Mouse (Mus musculus) hindbrain, embryonic 15.5 days (tissue): ENCODE data around the gene Gm42715. TPM values are rescaled to one million over a fixed set of nuclear protein-coding genes. Genes with fewer than 3 reads are reported as not detected.
"Not testable (repeated sequence)": the region's sequence is repeated elsewhere in the genome, so short reads cannot be mapped to it uniquely, and the experiment has no call there.

ENCODE experiments used
- ATAC-seq: fragments of 200-750 bp; cut with Nextera tagmentation; 2 replicates; pipeline ENCODE4 v1.8.0; 2017; ENCODE audit warnings: low read depth, moderate number of reproducible peaks, moderate TSS enrichment; ENCODE audit not compliant: low FRiP score
- H3K27ac ChIP-seq: fragments of 300-500 bp; sonication (generic); replicated peaks from 2 replicates; pipeline ENCODE4 v1.5.1; 2015; ENCODE audit warnings: mild to moderate bottlenecking, inconsistent platforms
- H3K27me3 ChIP-seq: fragments of 300-500 bp; sonication (generic); 2 replicates; pipeline ENCODE4 v1.6.1; 2015; ENCODE audit warnings: control low read depth, inconsistent platforms
- H3K36me3 ChIP-seq: fragments of 300-500 bp; sonication (generic); 2 replicates; pipeline ENCODE4 v1.6.1; 2015; ENCODE audit warnings: control low read depth, inconsistent platforms
- H3K4me1 ChIP-seq: fragments of 300-500 bp; sonication (generic); replicated peaks from 2 replicates; pipeline ENCODE4 v1.6.1; 2015; ENCODE audit warnings: control low read depth, inconsistent platforms
- H3K4me2 ChIP-seq: fragments of 300-500 bp; sonication (generic); 2 replicates; pipeline ENCODE4 v1.6.1; 2015; ENCODE audit warnings: moderate library complexity, mild to moderate bottlenecking, inconsistent platforms
- H3K4me3 ChIP-seq: fragments of 300-500 bp; sonication (generic); 2 replicates; pipeline ENCODE4 v1.5.1; 2015; ENCODE audit warnings: mild to moderate bottlenecking, inconsistent platforms
- H3K9ac ChIP-seq: fragments of 300-500 bp; sonication (generic); 2 replicates; pipeline ENCODE4 v1.6.1; 2015; ENCODE audit warnings: inconsistent platforms
- H3K9me3 ChIP-seq: fragments of 300-500 bp; sonication (generic); 2 replicates; pipeline ENCODE4 v1.6.1; 2016; ENCODE audit warnings: control low read depth, inconsistent platforms
- WGBS: fragments of 180-500 bp; shearing (Covaris S2); methylation state at CpG from one replicate; pipeline ENCODE4 v1.1.7; 2015; 5-methylcytosine and 5-hydroxymethylcytosine counted together
- polyA plus RNA-seq: library from polyadenylated mRNA; unstranded; fragments of >200 nt; fragmentation: Nextera tagmentation; extraction: Ambion mirVana; gene quantifications from 2 replicates; pipeline ENCODE4 v1.2.1, GENCODE M21; 2015

The Gm42715 gene
- polyA plus RNA-seq, 1 experiment from 2014 or later: 15.6 TPM

DNA sequence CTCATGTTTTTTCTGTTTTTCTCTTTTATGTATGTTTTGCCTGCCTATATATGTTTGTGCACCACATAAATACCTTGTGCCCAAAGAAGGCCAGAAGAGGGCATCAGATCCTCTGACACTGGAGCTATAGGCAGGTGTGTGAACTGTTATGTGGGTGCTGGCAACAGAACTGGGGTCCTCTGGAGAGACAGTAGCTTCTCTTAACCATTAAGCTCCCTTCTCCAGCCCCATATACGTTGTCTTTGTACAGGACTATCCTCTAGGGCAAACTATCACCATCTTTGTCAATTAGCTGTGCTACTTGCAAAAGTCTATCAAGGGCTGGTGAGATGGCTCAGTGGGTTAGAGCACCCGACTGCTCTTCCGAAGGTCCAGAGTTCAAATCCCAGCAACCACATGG, 11.1 kb upstream of the Gm42715 start:
- WGBS: 92% methylated on average over 3 of the region's 3 CpGs
- H3K4me2 ChIP-seq: no peak overlapping the region
- no peaks in the 10 kb centered on the region for H3K27me3 ChIP-seq
- H3K4me3 ChIP-seq: no peak overlapping the region
- no peaks in the 10 kb centered on the region for H3K9me3 ChIP-seq
- no peaks in the 10 kb centered on the region for H3K36me3 ChIP-seq
- peaks cover 13% of the 10 kb centered on the region for H3K4me1 ChIP-seq
- H3K9ac ChIP-seq: no peak overlapping the region
- no peak overlapping the region for H3K27ac ChIP-seq
- ATAC-seq: no peak

DNA sequence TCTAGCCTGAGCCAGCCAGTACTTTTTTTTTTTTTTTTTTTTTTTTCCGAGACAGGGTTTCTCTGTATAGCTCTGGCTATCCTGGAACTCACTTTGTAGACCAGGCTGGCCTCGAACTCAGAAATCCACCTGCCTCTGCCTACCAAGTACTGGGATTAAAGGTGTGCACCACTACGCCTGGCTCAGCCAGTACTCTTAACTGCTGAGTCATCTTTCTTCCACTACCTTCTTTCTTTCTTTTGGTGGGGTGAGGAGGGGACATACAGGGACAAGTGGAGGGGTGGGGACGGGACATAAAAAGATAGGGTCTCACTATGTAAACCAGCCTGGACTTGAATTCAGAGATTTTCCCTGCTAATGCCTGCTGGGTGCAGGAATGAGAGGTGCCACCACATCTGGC, 9.6 kb upstream of the Gm42715 start:
- not testable (repeated sequence) for H3K4me3 ChIP-seq, H3K36me3 ChIP-seq, H3K9me3 ChIP-seq, ATAC-seq, H3K27ac ChIP-seq, H3K9ac ChIP-seq, H3K27me3 ChIP-seq, H3K4me2 ChIP-seq
- 86% methylated on average over 4 of the region's 4 CpGs for WGBS
- H3K4me1 ChIP-seq: peaks cover 23% of the 10 kb centered on the region

DNA sequence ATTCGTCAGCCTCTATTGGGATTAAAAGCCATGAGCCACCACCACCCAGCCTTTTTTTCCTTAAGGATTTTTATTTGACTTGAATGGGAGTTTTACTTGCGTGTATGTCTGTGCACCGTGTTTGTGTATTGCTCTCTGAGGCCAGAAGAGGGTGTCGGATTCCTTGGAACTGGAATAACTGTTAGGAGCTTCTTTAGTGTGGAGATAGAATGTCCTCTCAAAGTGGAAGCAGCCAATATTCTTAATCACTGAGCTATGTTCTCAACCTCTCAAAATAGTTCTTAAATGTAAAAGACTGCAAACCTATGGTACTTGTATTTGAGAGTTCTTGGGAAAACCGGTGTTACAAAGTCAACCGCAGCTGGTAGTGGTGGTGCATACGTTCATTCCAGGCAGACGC, 8.1 kb upstream of the Gm42715 start:
- WGBS: 35% methylated on average over 8 of the region's 8 CpGs
- Histone ChIP-seq H3K4me3 (peak overlapping the region; percentile 93), H3K4me2 (peak overlapping the region; percentile 56), H3K9ac (0 out of 2 replicates have a peak overlapping the region, but pooled peaks have one; percentile 91), H3K27ac (peak overlapping the region; percentile 99), H3K9me3 (no peaks in the 10 kb centered on the region), H3K36me3 (peaks cover 13% of the 10 kb centered on the region), H3K27me3 (no peaks in the 10 kb centered on the region), H3K4me1 (peaks cover 23% of the 10 kb centered on the region)
- no peak for ATAC-seq

DNA sequence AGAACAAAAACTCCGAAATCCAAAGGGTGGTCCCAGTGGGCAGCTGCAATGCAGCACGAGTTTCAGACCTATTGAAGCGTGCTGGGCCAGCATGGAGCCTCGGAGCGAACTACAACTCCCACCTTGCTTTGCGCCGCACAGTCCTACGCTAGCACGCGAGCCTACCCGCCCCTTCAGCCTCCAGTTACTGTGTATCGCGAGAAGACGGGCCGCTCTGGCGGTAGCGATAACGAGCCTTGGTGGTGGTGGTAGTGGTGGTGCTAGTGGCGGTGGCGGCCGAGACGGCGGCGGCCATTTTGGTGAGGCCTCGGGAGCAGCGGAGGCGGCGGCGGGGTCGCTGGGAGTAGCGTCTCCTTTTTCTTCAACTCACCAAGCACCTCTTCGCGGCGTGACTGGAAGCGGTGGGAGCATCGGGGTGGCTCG, 7.6 kb upstream of the Gm42715 start, which contains the start of gene Srcap:
Gene Srcap (plus strand): TSS at position 176 of the 423 bp plus-strand sequence.
- no peaks in the 10 kb centered on the region for H3K9me3 ChIP-seq
- H3K36me3 ChIP-seq: peaks cover 19% of the 10 kb centered on the region
- peaks cover 23% of the 10 kb centered on the region for H3K4me1 ChIP-seq
- WGBS: under 1% methylated on average over 37 of the region's 37 CpGs
- H3K27me3 ChIP-seq: no peaks in the 10 kb centered on the region
- H3K4me3 ChIP-seq: peak within 1 kb of the TSS; percentile 93
- peak within 1 kb of the TSS; percentile 99 for H3K27ac ChIP-seq
- H3K9ac ChIP-seq: peak within 1 kb of the TSS; percentile 91
- ATAC-seq: peak; percentile 98
- H3K4me2 ChIP-seq: peak within 1 kb of the TSS; percentile 56

DNA sequence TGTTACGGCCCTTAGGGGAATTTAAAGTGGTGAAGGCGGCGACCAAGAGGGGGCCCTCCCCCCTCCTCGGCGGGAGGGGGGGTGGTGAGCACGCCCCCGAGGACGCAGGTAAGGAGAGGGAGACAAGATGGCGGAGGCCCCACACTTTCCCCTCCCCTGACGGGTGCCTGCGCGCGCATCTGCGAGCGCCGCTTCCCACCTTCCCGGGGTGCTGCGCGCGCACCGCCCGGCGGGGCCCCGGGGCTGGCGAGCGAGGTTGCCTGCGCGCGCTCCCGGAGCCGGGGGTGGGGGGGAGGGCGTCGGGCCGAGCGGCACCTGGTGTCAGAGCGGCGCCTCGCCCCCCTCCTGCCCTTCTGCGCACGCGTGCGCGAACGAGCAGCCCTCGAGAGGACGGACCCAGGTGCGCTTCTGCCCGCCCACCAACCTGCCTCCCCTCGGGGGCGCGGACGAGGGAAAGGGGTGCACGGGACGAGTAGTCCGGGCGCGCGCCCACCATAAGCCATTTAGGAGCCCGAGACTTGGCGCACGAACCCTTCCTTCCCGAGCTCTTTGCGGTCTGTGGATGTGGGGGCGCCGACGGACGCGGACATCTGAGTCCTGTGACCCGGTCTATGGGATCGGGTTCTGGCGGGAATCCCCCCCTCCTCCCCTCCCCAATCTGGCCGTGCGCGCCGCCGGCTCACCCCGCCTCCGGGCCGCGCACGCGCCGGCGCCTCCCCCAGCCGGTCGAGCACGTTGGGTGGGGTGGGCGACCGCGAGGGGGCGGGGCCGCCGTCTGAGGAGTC, 7.0 kb upstream of the Gm42715 start:
- Histone ChIP-seq H3K4me1 (peaks cover 23% of the 10 kb centered on the region), H3K27ac (peak overlapping the region; percentile 99), H3K36me3 (peaks cover 25% of the 10 kb centered on the region), H3K27me3 (no peaks in the 10 kb centered on the region), H3K9me3 (no peaks in the 10 kb centered on the region), H3K9ac (peak overlapping the region; percentile 91), H3K4me2 (peak overlapping the region; percentile 56), H3K4me3 (peak overlapping the region; percentile 93)
- WGBS: 0% methylated on average over 64 of the region's 93 CpGs
- peak; percentile 91 for ATAC-seq

DNA sequence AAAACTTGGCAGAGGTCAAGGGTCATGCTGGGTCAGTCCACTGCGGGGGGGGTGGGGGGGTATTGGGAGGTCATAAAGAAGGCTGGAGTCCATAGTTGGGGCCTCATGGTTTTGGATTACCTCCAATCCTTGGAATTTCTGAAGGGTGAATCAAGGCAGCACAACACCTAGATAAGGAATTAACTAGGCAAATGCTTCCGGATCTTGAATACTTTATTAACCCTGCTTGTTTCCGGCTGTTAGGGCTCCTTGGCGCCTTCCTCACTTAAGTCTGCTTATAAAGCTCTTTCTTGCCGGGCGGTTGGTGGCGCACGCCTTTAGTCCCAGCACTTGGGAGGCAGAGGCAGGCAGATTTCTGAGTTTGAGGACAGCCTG, 6.4 kb upstream of the Gm42715 start:
- ATAC-seq: no peak
- WGBS: 43% methylated on average over 8 of the region's 8 CpGs
- peaks cover 31% of the 10 kb centered on the region for H3K36me3 ChIP-seq

DNA sequence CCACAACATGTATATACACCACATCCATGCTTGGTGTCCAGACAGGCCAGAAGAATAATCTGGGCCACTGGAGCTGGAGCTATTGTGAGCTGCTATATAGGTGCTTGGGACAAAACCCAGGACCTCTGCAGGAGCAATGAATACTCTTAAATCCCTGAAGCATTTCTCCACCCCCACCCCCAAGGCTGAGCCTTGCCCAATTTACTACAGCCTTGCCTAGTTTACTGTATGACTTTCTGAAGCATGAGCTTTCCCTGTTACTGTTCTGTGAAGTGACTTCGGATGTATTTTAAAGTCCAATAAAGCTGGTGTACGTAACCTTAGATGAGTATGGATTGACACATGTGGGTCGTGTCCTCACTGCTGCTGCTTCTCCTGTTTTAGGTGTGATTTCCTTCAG, 5.6 kb upstream of the Gm42715 start:
- ATAC-seq: no peak
- no peak overlapping the region for H3K9ac ChIP-seq
- H3K36me3 ChIP-seq: peaks cover 37% of the 10 kb centered on the region
- peaks cover 23% of the 10 kb centered on the region for H3K4me1 ChIP-seq
- no peaks in the 10 kb centered on the region for H3K9me3 ChIP-seq
- H3K27ac ChIP-seq: no peak overlapping the region
- peak overlapping the region; percentile 93 for H3K4me3 ChIP-seq
- H3K27me3 ChIP-seq: no peaks in the 10 kb centered on the region
- peak overlapping the region; percentile 56 for H3K4me2 ChIP-seq
- 89% methylated on average over 3 of the region's 3 CpGs for WGBS

More for the DNA sequence above, 6.4 kb upstream of the Gm42715 start:
- Histone ChIP-seq H3K27me3 (no peaks in the 10 kb centered on the region), H3K4me3 (peak overlapping the region; percentile 93), H3K27ac (peak overlapping the region; percentile 99), H3K4me1 (peaks cover 23% of the 10 kb centered on the region), H3K9me3 (no peaks in the 10 kb centered on the region), H3K4me2 (peak overlapping the region; percentile 56), H3K9ac (peak overlapping the region; percentile 91; the same call in 1 of the 2 replicates)

DNA sequence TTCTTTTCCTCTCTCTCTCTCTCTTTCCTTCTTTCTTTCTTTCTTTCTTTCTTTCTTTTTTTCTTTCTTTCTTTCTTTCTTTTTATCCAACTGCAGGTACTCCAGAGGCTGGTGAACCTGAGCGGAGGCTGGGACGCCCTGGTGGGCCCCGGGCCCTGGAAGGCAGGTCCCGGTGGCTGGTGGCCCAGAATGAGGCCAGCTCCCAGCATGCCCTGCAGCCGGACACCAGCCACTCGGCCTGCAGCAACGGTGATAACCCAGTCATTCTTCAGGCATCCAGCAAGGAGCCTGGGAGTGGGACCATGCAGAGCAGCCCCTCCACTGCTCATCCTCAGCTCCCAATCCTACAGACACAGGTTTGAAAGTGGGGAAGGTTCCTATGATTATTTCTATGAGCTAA, 3.5 kb upstream of the Gm42715 start:
- Histone ChIP-seq H3K4me1 (peaks cover 21% of the 10 kb centered on the region), H3K27ac (no peak overlapping the region), H3K27me3 (no peaks in the 10 kb centered on the region), H3K9ac (no peak overlapping the region), H3K4me3 (no peak overlapping the region), H3K36me3 (peaks cover 53% of the 10 kb centered on the region), H3K4me2 (no peak overlapping the region), H3K9me3 (no peaks in the 10 kb centered on the region)
- 93% methylated on average over 7 of the region's 7 CpGs for WGBS
- no peak for ATAC-seq

DNA sequence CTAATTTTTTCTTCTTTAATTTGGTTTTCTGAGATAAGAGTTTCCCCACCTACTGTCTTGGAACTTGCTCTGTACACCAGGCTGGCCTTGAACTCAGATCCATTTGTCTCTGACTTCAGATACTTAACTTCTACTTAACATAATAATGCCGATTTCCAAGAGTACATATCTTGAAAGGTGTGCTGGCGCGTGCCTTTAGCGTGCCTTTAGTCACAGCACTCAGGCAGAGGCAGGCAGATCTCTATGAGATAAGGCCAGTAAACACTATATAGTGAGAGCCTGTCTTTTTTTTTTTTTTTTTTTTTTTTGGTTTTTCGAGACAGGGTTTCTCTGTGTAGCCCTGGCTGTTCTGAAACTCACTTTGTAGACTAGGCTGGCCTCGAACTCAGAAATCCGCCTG, 3.0 kb upstream of the Gm42715 start:
- H3K36me3 ChIP-seq: peaks cover 58% of the 10 kb centered on the region

DNA sequence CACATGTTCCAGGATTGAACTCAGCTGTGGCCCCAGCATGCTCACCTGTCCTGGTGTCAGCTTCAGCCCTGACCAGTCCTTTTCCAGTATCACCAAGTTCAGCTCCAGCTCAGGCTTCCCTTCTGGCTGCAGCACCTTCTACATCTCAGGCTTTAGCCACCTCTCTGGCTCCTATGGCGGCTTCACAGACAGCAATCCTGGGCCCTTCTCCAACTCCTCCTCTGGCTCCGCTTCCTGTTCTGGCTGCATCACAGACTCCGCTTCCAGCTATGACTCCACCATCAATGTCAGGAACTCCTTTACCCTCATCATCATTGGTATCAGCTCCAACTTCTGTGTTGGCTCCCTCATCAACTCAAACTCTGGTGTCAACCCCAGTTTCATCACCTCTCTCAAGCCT, 22.3 kb downstream of the Gm42715 start:
- no peaks in the 10 kb centered on the region for H3K4me1 ChIP-seq
- H3K27me3 ChIP-seq: no peaks in the 10 kb centered on the region
- H3K36me3 ChIP-seq: peaks cover 92% of the 10 kb centered on the region
- ATAC-seq: no peak
- no peak overlapping the region for H3K4me3 ChIP-seq
- H3K9ac ChIP-seq: no peak overlapping the region
- no peaks in the 10 kb centered on the region for H3K9me3 ChIP-seq
- no peak overlapping the region for H3K27ac ChIP-seq
- WGBS: 97% methylated on average over 3 of the region's 3 CpGs
- H3K4me2 ChIP-seq: no peak overlapping the region

More for the DNA sequence above, 3.0 kb upstream of the Gm42715 start:
- no peaks in the 10 kb centered on the region for H3K27me3 ChIP-seq
- H3K4me3 ChIP-seq: no peak overlapping the region
- no peak for ATAC-seq
- no peak overlapping the region for H3K4me2 ChIP-seq
- no peak overlapping the region for H3K27ac ChIP-seq
- WGBS: 92% methylated on average over 7 of the region's 7 CpGs
- H3K9me3 ChIP-seq: no peaks in the 10 kb centered on the region
- H3K4me1 ChIP-seq: peaks cover 16% of the 10 kb centered on the region
- H3K9ac ChIP-seq: no peak overlapping the region

DNA sequence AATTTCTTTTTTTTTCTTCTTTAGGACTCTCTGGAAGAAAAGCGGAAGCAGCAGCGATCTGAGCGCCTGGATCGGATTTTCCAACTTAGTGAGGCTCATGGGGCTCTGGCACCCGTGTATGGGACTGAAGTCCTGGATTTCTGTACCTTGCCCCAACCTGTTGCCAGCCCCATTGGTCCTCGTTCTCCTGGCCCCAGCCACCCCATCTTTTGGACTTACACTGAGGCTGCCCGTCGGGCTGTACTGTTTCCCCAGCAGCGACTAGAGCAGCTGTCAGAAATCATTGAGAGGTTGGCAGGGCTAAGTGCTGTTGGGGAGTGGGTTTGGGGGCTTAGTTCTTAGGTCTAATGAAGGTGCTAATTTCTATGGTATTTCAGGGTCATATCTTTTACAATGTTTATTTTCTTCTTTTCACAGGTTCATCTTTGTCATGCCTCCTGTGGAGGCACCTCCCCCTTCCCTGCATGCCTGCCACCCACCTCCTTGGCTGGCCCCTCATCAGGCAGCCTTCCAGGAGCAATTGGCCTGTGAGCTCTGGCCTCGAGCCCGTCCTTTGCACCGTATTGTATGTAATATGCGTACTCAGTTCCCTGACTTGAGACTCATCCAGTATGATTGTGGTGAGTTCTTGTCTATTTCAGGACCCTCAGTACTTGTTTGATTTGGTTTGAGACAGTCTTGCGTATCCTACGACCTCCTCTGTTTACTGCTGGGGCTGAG, 29.9 kb downstream of the Gm42715 start:
- H3K9me3 ChIP-seq: no peaks in the 10 kb centered on the region
- 82% methylated on average over 15 of the region's 15 CpGs for WGBS
- no peaks in the 10 kb centered on the region for H3K27me3 ChIP-seq
- H3K4me1 ChIP-seq: no peaks in the 10 kb centered on the region
- no peak overlapping the region for H3K4me3 ChIP-seq
- no peak overlapping the region for H3K4me2 ChIP-seq
- H3K9ac ChIP-seq: no peak overlapping the region
- ATAC-seq: no peak
- H3K27ac ChIP-seq: no peak overlapping the region
- H3K36me3 ChIP-seq: peaks cover 73% of the 10 kb centered on the region

DNA sequence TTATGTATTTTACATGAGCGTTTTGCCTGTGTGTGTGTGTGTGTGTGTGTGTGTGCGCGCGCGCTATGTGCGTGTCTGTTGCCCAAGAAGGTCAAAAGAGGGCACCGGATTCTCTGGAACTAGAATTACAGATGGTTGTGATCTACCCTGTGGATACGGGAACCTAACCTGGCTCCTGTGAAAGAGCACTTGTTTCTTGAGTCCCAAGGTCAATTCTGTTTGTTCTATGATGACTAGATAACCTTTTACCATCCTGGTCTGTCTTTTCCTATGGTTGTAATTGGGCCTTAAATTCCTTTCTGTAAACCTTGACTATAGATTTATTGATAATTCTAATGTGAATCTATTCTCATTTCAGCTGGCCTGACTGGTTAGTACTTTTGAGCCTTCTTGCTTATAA, 32.2 kb downstream of the Gm42715 start:
- over 99% methylated on average over 8 of the region's 8 CpGs for WGBS
- H3K9ac ChIP-seq: no peak overlapping the region
- H3K4me3 ChIP-seq: no peak overlapping the region
- H3K27me3 ChIP-seq: no peaks in the 10 kb centered on the region
- no peak for ATAC-seq
- H3K36me3 ChIP-seq: peaks cover 77% of the 10 kb centered on the region
- no peak overlapping the region for H3K4me2 ChIP-seq
- H3K27ac ChIP-seq: no peak overlapping the region
- no peaks in the 10 kb centered on the region for H3K9me3 ChIP-seq
- no peaks in the 10 kb centered on the region for H3K4me1 ChIP-seq
